Mouse (Mus musculus) retina, postnatal 7 days (tissue): ENCODE results near the gene Crybg3.

Experiments
- DNase-seq: peaks from one replicate; pipeline ENCODE4 v3.0.0-alpha.2; 2012; ENCODE audit warnings: low read depth, low spot score

Crybg3 gene

GRCm38 (mm10) chr16:59579237-59579636 lies 21.5 kb downstream of the Crybg3 start:
- no peak for DNase-seq

GRCm38 (mm10) chr16:59573961-59574360 lies 26.8 kb downstream of the Crybg3 start:
- DNase-seq, result no peak

- no peak for DNase-seq
Measured at GRCm38 (mm10) chr16:59572685-59573084, 28.1 kb downstream of the Crybg3 start.

GRCm38 (mm10) chr16:59570807-59571206 lies 30.0 kb downstream of the Crybg3 start:
- DNase-seq, result no peak

- no peak for DNase-seq
Measured at GRCm38 (mm10) chr16:59569837-59570236, 30.9 kb downstream of the Crybg3 start.

GRCm38 (mm10) chr16:59567721-59568381 lies 32.9 kb downstream of the Crybg3 start:
- no peak for DNase-seq

- DNase-seq, result no peak
Measured at GRCm38 (mm10) chr16:59566437-59566836, 34.3 kb downstream of the Crybg3 start.

GRCm38 (mm10) chr16:59565631-59566030 lies 35.1 kb downstream of the Crybg3 start:
- no peak for DNase-seq

- DNase-seq, result no peak
Measured at GRCm38 (mm10) chr16:59564025-59564424, 36.8 kb downstream of the Crybg3 start.

- DNase-seq, result no peak
Measured at GRCm38 (mm10) chr16:59559300-59560200, 41.2 kb downstream of the Crybg3 start.

- no peak for DNase-seq
Measured at GRCm38 (mm10) chr16:59558916-59559299, 41.9 kb downstream of the Crybg3 start.

- DNase-seq, result no peak
Measured at GRCm38 (mm10) chr16:59553490-59554161, 47.2 kb downstream of the Crybg3 start.

GRCm38 (mm10) chr16:59551507-59551906 lies 49.3 kb downstream of the Crybg3 start:
- DNase-seq, result no peak

GRCm38 (mm10) chr16:59549631-59550030 lies 51.1 kb downstream of the Crybg3 start:
- no peak for DNase-seq

GRCm38 (mm10) chr16:59548582-59548947 lies 52.2 kb downstream of the Crybg3 start:
- DNase-seq, result no peak

GRCm38 (mm10) chr16:59547887-59548581 lies 52.7 kb downstream of the Crybg3 start:
- peak; percentile 39 for DNase-seq

- no peak for DNase-seq
Measured at GRCm38 (mm10) chr16:59547466-59547865, 53.3 kb downstream of the Crybg3 start.

- no peak for DNase-seq
Measured at GRCm38 (mm10) chr16:59545360-59545759, 55.4 kb downstream of the Crybg3 start.

- no peak for DNase-seq
Measured at GRCm38 (mm10) chr16:59541382-59541781, 59.4 kb downstream of the Crybg3 start.

- no peak for DNase-seq
Measured at GRCm38 (mm10) chr16:59540944-59541343, 59.8 kb downstream of the Crybg3 start.

- DNase-seq, result no peak
Measured at GRCm38 (mm10) chr16:59535673-59536072, 65.1 kb downstream of the Crybg3 start.

GRCm38 (mm10) chr16:59534349-59534748 lies 66.4 kb downstream of the Crybg3 start:
- no peak for DNase-seq
